Mouse (Mus musculus) stomach, embryonic 15.5 days (tissue): ENCODE results near the gene Map2k5. TPM values are rescaled to one million over a fixed set of nuclear protein-coding genes. Genes with fewer than 3 reads are reported as not detected.

Experiments
- ATAC-seq: fragments of 200-750 bp; cut with Nextera tagmentation; 2 replicates; pipeline ENCODE4 v1.8.0; 2017; ENCODE audit warnings: low read depth, moderate number of reproducible peaks, moderate TSS enrichment; ENCODE audit not compliant: insufficient read depth, low FRiP score
- H3K27ac ChIP-seq: fragments of 300-500 bp; sonication (generic); 2 replicates; pipeline ENCODE4 v1.5.1; 2015; ENCODE audit warnings: mild to moderate bottlenecking, inconsistent platforms
- H3K27me3 ChIP-seq: fragments of 300-500 bp; sonication (generic); replicated peaks from 2 replicates; pipeline ENCODE4 v1.6.1; 2015; ENCODE audit warnings: inconsistent platforms
- H3K36me3 ChIP-seq: fragments of 300-500 bp; sonication (generic); 2 replicates; pipeline ENCODE4 v1.6.1; 2015; ENCODE audit warnings: inconsistent platforms
- H3K4me1 ChIP-seq: fragments of 300-500 bp; sonication (generic); 2 replicates; pipeline ENCODE4 v1.6.1; 2015; ENCODE audit warnings: inconsistent platforms
- H3K4me2 ChIP-seq: fragments of 300-500 bp; sonication (generic); 2 replicates; pipeline ENCODE4 v1.6.1; 2015; ENCODE audit warnings: mild to moderate bottlenecking, inconsistent platforms
- H3K4me3 ChIP-seq: fragments of 300-500 bp; sonication (generic); replicated peaks from 2 replicates; pipeline ENCODE4 v1.5.1; 2015; ENCODE audit warnings: inconsistent platforms
- H3K9ac ChIP-seq: fragments of 300-500 bp; sonication (generic); 2 replicates; pipeline ENCODE4 v1.6.1; 2015; ENCODE audit warnings: inconsistent platforms
- H3K9me3 ChIP-seq: fragments of 300-500 bp; sonication (generic); 2 replicates; pipeline ENCODE4 v1.6.1; 2016; ENCODE audit warnings: inconsistent platforms
- WGBS: fragments of 180-500 bp; shearing (Covaris S2); methylation state at CpG from one replicate; pipeline ENCODE4 v1.1.7; 2015; 5-methylcytosine and 5-hydroxymethylcytosine counted together
- polyA plus RNA-seq: library from polyadenylated mRNA; unstranded; fragments of >200 nt; fragmentation: Nextera tagmentation; extraction: Ambion mirVana; gene quantifications from 2 replicates; pipeline ENCODE4 v1.2.1, GENCODE M21; 2015

The Map2k5 gene
- polyA plus RNA-seq, 1 experiment from 2014 or later = 26.1 TPM

DNA sequence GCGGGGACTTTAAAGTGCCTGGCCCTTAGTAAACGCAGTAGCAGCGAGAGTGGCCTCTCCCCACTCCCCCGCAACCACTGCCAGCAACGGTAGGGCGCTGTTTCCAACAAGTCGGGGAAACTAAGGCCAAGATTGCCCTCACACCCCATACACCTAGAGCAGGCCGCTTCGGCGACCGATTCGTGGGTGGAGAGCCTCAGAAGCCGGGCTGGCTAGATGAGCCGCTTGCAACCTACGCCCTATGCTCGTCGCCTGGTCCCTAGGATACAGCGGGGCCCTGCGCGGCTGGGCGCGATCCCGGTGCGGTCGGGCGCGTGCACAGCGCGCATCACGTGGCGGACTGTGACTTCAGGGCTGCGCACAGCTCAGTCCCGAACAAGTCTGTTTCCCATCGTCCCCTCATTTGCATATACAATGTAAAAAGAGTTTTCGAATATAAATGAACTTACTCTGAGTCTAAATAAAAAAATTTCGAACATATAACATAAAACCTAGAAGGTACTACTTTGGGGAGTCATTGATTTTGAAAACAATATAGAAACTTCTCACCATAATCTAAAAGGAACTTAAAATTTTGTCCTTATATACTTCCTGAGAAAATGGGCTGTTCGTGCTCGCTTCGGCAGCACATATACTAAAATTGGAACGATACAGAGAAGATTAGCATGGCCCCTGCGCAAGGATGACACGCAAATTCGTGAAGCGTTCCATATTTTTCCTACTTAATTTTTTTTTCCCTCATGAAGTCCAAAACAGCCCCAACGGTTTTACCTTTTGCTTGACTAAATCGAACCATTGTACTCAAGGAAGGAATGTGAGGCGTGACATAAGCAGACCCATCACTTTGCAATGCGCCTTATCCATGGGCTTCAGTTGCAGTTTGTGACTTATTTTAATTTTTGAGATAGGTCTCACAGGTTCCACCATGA, 244.8 kb downstream of the Map2k5 start:
- H3K4me3 ChIP-seq = peak overlapping the region; percentile 72
- no peaks in the 10 kb centered on the region for H3K9me3 ChIP-seq
- H3K4me2 ChIP-seq = peak overlapping the region; percentile 82
- peak; percentile 99 for ATAC-seq
- peaks cover 3% of the 10 kb centered on the region; the same call in 1 of the 2 replicates for H3K4me1 ChIP-seq
- H3K27ac ChIP-seq = peak overlapping the region; percentile 80
- WGBS = 1% methylated on average over 48 of the region's 48 CpGs
- H3K27me3 ChIP-seq = peaks cover 38% of the 10 kb centered on the region
- H3K36me3 ChIP-seq = no peaks in the 10 kb centered on the region
- peak overlapping the region; percentile 63 for H3K9ac ChIP-seq

DNA sequence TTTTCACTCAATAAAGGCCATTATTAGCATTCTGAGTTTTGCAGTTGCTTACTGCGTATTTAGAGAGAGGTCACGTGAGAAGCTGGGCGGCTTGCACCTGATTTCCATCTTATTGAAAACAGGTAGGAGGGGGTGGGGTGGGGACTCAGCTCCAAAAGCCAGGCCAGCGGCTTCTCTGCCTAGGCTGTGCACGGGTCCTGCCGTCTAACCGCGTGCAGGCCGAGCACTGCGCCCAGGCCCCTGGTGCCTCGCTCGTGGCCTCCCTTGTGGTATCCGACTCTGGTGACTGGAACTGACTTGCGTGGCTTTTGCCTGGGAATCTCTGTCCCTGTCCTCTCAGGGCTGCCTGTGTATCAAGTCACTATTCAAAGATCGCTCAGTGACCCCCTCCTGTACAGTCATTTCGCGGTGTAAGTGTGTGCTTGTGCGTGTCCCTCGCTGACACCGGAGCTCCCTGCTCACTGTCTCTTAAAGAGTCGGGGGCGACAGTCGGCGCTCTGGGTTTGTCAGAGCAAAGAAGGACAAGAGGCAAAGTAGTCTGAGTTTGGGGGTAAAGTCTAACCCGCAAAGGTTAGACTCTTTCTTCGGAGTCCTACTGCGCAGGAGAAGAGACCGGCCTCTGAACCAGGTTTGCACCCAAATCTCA, 245.6 kb downstream of the Map2k5 start:
- WGBS = 4% methylated on average over 28 of the region's 28 CpGs
- Histone ChIP-seq H3K4me3 (peak overlapping the region; percentile 72), H3K9me3 (no peaks in the 10 kb centered on the region), H3K4me1 (0 out of 2 replicates have a peak, but pooled peaks cover under 1% of the 10 kb centered on the region), H3K36me3 (no peaks in the 10 kb centered on the region), H3K27me3 (peaks cover 30% of the 10 kb centered on the region), H3K27ac (peak overlapping the region; percentile 80), H3K9ac (peak overlapping the region; percentile 63), H3K4me2 (peak overlapping the region; percentile 82)
- ATAC-seq = no peak

DNA sequence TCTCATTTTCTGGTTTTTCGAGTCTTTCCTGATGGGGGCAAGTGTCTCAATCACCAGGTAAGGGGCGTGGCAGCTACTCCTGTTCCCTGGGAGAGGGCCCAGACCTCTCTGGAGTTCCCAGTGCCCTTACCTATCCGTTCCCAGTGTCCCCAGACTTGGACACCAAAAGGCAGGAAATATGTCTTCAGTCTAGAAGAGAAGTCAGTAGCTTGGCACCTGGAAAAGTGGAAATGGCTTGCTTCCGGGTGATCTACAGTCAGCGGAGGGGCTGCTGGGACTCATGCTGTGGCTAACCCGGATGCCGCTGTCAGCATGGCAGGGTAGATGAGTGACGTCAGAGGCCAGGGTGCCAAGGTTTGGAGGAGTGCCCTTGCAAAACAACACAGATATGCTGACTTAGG, 248.1 kb downstream of the Map2k5 start:
- H3K4me3 ChIP-seq = no peak overlapping the region
- peaks cover 8% of the 10 kb centered on the region for H3K27me3 ChIP-seq
- no peaks in the 10 kb centered on the region for H3K4me1 ChIP-seq
- H3K9ac ChIP-seq = no peak overlapping the region
- H3K27ac ChIP-seq = no peak overlapping the region
- H3K4me2 ChIP-seq = no peak overlapping the region
- no peaks in the 10 kb centered on the region for H3K36me3 ChIP-seq
- 77% methylated on average over 8 of the region's 8 CpGs for WGBS
- H3K9me3 ChIP-seq = no peaks in the 10 kb centered on the region
- no peak for ATAC-seq

DNA sequence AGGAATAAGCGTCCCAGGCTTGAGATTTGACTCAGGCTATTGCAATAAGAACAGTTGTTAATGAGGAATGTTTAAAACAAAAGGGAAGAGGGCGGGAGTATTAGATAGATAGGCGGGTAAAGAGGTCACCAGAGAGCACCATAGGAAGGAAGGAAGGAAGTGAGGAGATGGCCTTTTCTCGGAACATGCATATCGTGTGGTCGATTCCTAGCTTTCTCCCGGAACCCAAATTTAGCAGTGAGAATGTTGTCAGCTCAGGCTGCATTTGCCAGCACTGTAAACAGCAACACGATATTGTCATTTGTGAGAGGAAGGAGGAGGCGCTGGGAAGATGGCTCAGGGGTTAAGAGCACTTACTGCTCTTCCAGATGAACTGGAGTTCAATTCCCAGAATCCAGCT, 253.2 kb downstream of the Map2k5 start:
- Histone ChIP-seq H3K9me3 (no peaks in the 10 kb centered on the region), H3K27me3 (no peaks in the 10 kb centered on the region), H3K36me3 (no peaks in the 10 kb centered on the region), H3K27ac (no peak overlapping the region), H3K9ac (no peak overlapping the region), H3K4me2 (no peak overlapping the region), H3K4me1 (peaks cover 10% of the 10 kb centered on the region; the same call in 1 of the 2 replicates), H3K4me3 (no peak overlapping the region)
- WGBS = 38% methylated on average over 9 of the region's 9 CpGs
- 0 out of 2 replicates have a peak, but pooled peaks have one; percentile 1 for ATAC-seq

DNA sequence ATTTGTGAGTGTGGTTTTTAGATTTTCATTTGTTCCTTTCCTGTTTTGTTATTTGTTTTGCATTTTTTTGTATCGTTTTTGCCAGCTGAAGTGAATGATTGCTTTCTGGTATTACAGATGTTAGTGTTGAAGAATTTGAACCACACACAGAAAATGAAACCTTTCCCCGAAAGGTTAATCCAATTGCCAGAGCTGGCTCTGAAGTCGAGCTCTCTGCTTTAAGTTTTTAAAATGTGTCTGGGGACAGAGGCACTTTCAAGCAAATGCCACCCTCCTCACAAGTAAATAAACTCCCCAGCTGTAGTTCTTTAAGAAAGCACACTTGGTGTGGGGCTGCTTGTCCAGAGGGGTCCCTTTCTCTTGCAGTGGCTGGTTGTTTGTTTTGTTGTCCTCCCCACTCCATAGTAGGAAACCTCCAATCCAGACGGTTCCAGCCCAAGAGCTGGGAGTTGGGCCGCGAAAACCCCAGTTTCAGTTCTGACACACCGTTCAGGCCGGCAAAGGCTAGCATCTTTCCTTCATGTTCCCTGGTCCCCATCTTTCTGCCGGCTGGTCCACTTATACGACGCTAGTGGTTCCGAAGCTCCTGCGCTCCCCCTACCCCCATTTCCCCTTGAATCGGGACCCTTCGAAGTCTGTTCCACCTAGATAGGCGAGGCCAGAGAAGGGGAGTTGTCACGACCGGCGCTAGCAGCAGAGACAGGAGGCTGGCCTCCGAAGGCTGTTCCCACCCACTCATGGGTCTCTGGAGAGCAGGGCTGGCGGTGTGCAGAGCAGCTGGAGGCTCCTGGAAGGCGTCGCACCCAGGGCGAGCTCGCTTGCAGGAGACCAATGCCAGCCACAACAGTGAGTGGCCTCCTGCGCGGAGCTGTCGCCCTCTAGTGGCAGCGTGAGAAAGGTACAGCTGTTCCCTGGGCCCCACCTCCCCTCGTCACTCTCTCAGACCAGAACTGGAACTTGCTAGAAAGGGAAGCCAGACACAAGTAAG, 254.0 kb downstream of the Map2k5 start:
- WGBS = 5% methylated on average over 30 of the region's 30 CpGs
- H3K4me1 ChIP-seq = peaks cover 10% of the 10 kb centered on the region; the same call in 1 of the 2 replicates
- no peaks in the 10 kb centered on the region for H3K9me3 ChIP-seq
- H3K27ac ChIP-seq = peak overlapping the region; percentile 80
- peak overlapping the region; percentile 94 for H3K4me2 ChIP-seq
- peak overlapping the region; percentile 22; the same call in 1 of the 2 replicates for H3K9ac ChIP-seq
- no peaks in the 10 kb centered on the region for H3K36me3 ChIP-seq
- ATAC-seq = peak; percentile 95
- H3K27me3 ChIP-seq = no peaks in the 10 kb centered on the region
- peak overlapping the region; percentile 53 for H3K4me3 ChIP-seq

DNA sequence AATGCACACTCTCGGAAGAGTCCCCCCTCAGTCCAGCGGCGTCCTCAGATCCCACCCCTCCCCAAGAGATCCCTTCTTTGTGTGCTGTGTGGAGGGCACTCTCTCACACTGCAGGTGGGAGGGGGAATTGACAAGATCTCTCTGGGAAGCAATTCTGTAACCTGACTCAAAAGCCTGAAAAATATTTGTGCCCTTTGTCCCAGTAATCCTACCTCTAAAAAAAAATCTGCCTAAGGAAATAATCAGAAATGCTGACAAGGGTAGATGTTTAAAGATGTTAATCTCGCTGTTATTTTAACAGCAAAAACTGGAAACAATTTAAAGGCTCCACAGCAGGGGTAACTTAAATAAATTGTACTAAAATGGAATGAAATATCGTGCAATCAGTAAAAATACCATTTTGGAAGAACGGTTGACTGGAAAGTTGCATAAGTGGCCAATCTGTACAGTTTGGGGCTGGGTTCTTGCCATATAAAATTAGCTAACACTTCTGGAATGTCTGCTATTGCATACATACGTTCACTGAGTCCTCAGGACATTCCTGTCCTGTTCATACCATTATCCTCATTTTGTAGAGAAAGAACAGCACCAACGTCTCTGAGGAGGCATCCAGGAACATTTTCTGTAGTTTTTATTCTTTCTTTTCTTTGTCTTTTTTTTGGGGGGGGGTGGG, 255.4 kb downstream of the Map2k5 start:
- Histone ChIP-seq H3K4me3 (no peak overlapping the region), H3K9me3 (no peaks in the 10 kb centered on the region), H3K4me1 (peaks cover 10% of the 10 kb centered on the region; the same call in 1 of the 2 replicates), H3K4me2 (no peak overlapping the region), H3K9ac (no peak overlapping the region), H3K27ac (no peak overlapping the region), H3K27me3 (no peaks in the 10 kb centered on the region), H3K36me3 (no peaks in the 10 kb centered on the region)
- ATAC-seq = no peak
- WGBS = 54% methylated on average over 8 of the region's 8 CpGs

DNA sequence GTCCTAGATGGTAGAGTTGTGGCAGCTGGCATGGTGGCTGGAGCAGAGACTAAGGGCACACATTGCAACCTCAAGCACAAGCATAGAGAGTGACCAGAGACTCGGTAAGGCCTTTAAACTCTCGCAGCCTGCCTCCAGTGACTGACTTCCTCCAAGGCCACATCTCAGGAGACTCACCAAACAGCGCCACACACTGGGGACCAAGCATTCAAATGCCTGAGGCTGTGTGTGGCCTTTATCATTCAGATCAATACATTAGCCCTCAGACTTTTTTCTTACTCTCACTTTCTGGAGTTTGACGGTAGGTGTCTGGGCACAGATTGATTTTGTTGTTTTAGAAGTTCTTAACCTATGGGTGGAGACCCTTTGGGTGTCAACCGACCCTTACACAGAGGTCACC, 259.3 kb downstream of the Map2k5 start:
- Histone ChIP-seq H3K27me3 (no peaks in the 10 kb centered on the region), H3K9me3 (no peaks in the 10 kb centered on the region), H3K4me1 (peaks cover 4% of the 10 kb centered on the region; the same call in 1 of the 2 replicates), H3K36me3 (no peaks in the 10 kb centered on the region), H3K27ac (no peak overlapping the region), H3K4me2 (no peak overlapping the region), H3K9ac (no peak overlapping the region), H3K4me3 (no peak overlapping the region)
- no peak for ATAC-seq
- 65% methylated on average over 5 of the region's 5 CpGs for WGBS

Other genes with a start within 250 kb of the Map2k5 start
- 0.05 TPM in 1 of 2 replicates, not detected in the other for gene Skor1, start 228.9 kb downstream of the Map2k5 start, polyA plus RNA-seq
- 39.2 and 40.1 TPM in 2 replicates for gene 2300009A05Rik, start 21.3 kb upstream of the Map2k5 start, polyA plus RNA-seq
- 0.10 and 0.12 TPM in 2 replicates for gene Iqch, start 224.6 kb upstream of the Map2k5 start, polyA plus RNA-seq
- gene Aagab, start 224.8 kb upstream of the Map2k5 start, polyA plus RNA-seq = 29.1 and 29.6 TPM in 2 replicates